Mouse (Mus musculus) forelimb bud, embryonic 11.5 days (tissue): ENCODE data around the gene Gbp9.
"Not testable (repeated sequence)": the region's sequence is repeated elsewhere in the genome, so short reads cannot be mapped to it uniquely, and the experiment has no call there.

ENCODE experiments used
- DNase-seq: peaks from one replicate; pipeline ENCODE4 v3.0.0-alpha.2; 2012; ENCODE audit warnings: low read depth, low spot score

The Gbp9 gene

GRCm38 (mm10) chr5:105139409-105140088 lies at the start of gene Gbp9, which contains the start of the genes Gbp8 and Gbp4:
Gene Gbp9 (minus strand): TSS chr5:105139539.
Gene Gbp8 (minus strand): TSS chr5:105139540.
Gene Gbp4 (minus strand): TSS chr5:105139586.
- not testable (repeated sequence) for DNase-seq

GRCm38 (mm10) chr5:105181446-105181845 lies 42.1 kb upstream of the Gbp9 start:
- no peak for DNase-seq

GRCm38 (mm10) chr5:105156582-105156981 lies 17.2 kb upstream of the Gbp9 start:
- DNase-seq: no peak

- no peak for DNase-seq
These were observed 14.7 kb upstream of the Gbp9 start for GRCm38 (mm10) chr5:105154049-105154448.

- not testable (repeated sequence) for DNase-seq
These were observed 8.7 kb upstream of the Gbp9 start for GRCm38 (mm10) chr5:105148062-105148461.

GRCm38 (mm10) chr5:105146447-105146846 lies 7.1 kb upstream of the Gbp9 start:
- no peak for DNase-seq

GRCm38 (mm10) chr5:105145731-105146130 lies 6.4 kb upstream of the Gbp9 start:
- DNase-seq: not testable (repeated sequence)

- not testable (repeated sequence) for DNase-seq
These were observed 911 bp upstream of the Gbp9 start for GRCm38 (mm10) chr5:105140089-105140810.

- DNase-seq: no peak
These were observed 433 bp downstream of the Gbp9 start for GRCm38 (mm10) chr5:105138906-105139305.

- DNase-seq: not testable (repeated sequence)
These were observed 2.5 kb downstream of the Gbp9 start for GRCm38 (mm10) chr5:105136706-105137304.

- DNase-seq: not testable (repeated sequence)
These were observed 17.6 kb downstream of the Gbp9 start for GRCm38 (mm10) chr5:105121731-105122130.

- DNase-seq: no peak
These were observed 23.6 kb downstream of the Gbp9 start for GRCm38 (mm10) chr5:105115740-105116139.

GRCm38 (mm10) chr5:105114696-105115095 lies 24.6 kb downstream of the Gbp9 start:
- no peak for DNase-seq

GRCm38 (mm10) chr5:105113656-105114055 lies 25.7 kb downstream of the Gbp9 start:
- no peak for DNase-seq

GRCm38 (mm10) chr5:105110271-105110852 lies 29.0 kb downstream of the Gbp9 start:
- not testable (repeated sequence) for DNase-seq

GRCm38 (mm10) chr5:105109775-105110174 lies 29.6 kb downstream of the Gbp9 start:
- DNase-seq: not testable (repeated sequence)

- not testable (repeated sequence) for DNase-seq
These were observed 33.6 kb downstream of the Gbp9 start for GRCm38 (mm10) chr5:105105689-105106088.

- no peak for DNase-seq
These were observed 57.4 kb downstream of the Gbp9 start for GRCm38 (mm10) chr5:105081900-105082299.

GRCm38 (mm10) chr5:105068356-105068755 lies 71.0 kb downstream of the Gbp9 start:
- not testable (repeated sequence) for DNase-seq

- DNase-seq: not testable (repeated sequence)
These were observed 74.9 kb downstream of the Gbp9 start for GRCm38 (mm10) chr5:105064443-105064842.

- no peak for DNase-seq
These were observed 76.0 kb downstream of the Gbp9 start for GRCm38 (mm10) chr5:105063321-105063720.

GRCm38 (mm10) chr5:105062403-105062802 lies 76.9 kb downstream of the Gbp9 start:
- not testable (repeated sequence) for DNase-seq
